Mouse (Mus musculus) layer of hippocampus, adult 6 months (tissue): Measurements from ENCODE around the gene Acvr1c. TPM values are rescaled to one million over a fixed set of nuclear protein-coding genes. Genes with fewer than 3 reads are reported as not detected.

Source experiments
- long read RNA-seq, 2 experiments: library from polyadenylated mRNA; unstranded; transcript quantifications; one replicate each; pipeline ENCODE4 v2.0.0; 2019 to 2020
- polyA plus RNA-seq: library from polyadenylated mRNA; unstranded; fragments of <200 nt; fragmentation: Nextera tagmentation; gene quantifications from 2 replicates; pipeline ENCODE4 v1.2.3, GENCODE M21; 2021

Acvr1c gene
- 4.3 and 6.2 TPM in 2 replicates for polyA plus RNA-seq
- long read RNA-seq, experiment 1, full-length matches to known transcripts = 4 of 23 reads
- long read RNA-seq, experiment 1, partial matches to known transcripts = 0 of 23 reads
- long read RNA-seq, experiment 1, other reads (novel, unspliced or antisense) = 19 of 23 reads
- long read RNA-seq, experiment 2, full-length matches to known transcripts = 23 of 30 reads
- long read RNA-seq, experiment 2, partial matches to known transcripts = 1 of 30 reads
- long read RNA-seq, experiment 2, other reads (novel, unspliced or antisense) = 6 of 30 reads

DNA sequence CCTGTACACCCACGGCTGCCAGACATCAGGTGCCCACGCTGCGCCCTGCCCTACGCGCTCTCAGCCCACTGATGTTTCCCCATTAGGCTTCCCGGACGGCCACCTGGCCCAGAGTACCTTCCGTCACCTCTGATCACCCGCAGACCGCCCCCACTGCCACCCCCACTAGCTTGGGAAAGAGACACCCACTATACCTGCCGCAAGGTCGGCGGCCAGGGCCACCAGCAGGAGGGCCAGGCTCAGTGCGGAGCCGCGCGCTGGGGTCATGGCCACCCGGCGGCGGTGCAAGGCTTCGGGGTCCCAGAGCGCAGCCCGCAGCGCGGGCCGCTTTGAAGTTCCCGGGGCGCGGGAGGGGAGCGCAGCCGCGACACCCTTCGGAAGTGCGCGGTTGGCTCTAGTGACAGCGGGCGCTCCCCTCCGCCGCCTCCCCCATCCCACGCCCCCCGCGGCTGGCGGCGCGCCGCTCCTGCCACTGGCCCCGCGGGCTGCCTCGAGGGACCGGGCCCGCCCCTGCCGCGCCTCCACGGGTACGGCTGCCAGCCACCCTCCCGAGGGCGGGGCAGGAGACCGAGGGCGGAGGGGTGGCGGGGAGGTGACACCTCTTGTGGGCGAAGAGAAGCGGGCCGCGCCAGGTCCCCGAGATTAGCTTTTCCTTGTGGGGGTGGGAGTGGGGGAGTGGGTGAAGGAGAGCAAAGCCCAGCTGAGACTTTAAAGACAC, at the start of gene Acvr1c:
Gene Acvr1c, minus strand, starts transcription at position 482 of the 718 bp plus-strand sequence.

Other genes with a start within 250 kb of the Acvr1c start
- 0.10 and 0.28 TPM in 2 replicates for gene Cytip, start 162.4 kb downstream of the Acvr1c start, polyA plus RNA-seq
- not detected in 2 replicates for gene Gm17409, start 112.2 kb upstream of the Acvr1c start, polyA plus RNA-seq
- gene Acvr1, start 209.3 kb upstream of the Acvr1c start, polyA plus RNA-seq = 9.6 and 11.5 TPM in 2 replicates
- 6.5 and 8.4 TPM in 2 replicates for gene Upp2, start 209.4 kb upstream of the Acvr1c start, polyA plus RNA-seq